Mouse (Mus musculus): ENCODE results near the gene Mogat1.

DNA sequence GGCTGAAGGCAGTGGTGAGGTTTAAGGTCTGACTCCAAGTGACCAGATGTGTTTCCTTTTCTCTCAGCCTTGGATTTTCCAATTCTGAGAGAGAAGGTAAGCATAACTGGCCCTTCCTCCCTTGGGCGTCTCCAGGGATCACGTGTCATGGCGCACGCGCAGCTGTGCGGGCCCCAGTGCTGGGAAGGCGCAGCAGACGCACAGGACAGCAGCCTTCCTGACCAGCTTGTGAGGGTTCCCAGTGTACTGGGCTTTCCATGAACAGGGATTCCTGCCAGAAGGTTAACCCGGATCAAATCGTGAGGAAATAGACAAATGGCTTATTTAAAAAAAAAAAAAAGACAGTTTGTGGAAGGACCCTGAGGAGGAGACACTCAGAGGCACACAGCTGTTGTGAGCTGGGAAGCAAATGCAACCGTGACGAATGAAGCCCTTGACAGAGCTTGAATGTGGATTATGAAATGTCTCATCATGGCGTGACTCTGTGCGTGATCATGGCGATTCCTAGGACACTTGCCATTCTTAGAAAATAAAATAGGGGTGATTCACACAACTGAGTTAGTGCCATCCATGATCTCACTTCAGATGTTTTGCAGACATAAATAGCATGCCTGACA, 21.5 kb downstream of the Mogat1 start:
- no peak for TF ChIP-seq POLR2A (IDR thresholded peaks at IDR 0.05; ENCODE audit: extremely low read depth, insufficient read depth, low read length)
- no peak for TF ChIP-seq CTCF (IDR thresholded peaks at IDR 0.05; ENCODE audit: extremely low read depth, insufficient read depth, low read length)
